Mouse (Mus musculus): ENCODE data around the gene Rpl36-ps4. TPM values are rescaled to one million over a fixed set of nuclear protein-coding genes. Genes with fewer than 3 reads are reported as not detected.
"Not testable (repeated sequence)": the region's sequence is repeated elsewhere in the genome, so short reads cannot be mapped to it uniquely, and the experiment has no call there.

Gene Rpl36-ps4
- polyA plus RNA-seq, 1 experiment from 2014 or later, result not detected

DNA sequence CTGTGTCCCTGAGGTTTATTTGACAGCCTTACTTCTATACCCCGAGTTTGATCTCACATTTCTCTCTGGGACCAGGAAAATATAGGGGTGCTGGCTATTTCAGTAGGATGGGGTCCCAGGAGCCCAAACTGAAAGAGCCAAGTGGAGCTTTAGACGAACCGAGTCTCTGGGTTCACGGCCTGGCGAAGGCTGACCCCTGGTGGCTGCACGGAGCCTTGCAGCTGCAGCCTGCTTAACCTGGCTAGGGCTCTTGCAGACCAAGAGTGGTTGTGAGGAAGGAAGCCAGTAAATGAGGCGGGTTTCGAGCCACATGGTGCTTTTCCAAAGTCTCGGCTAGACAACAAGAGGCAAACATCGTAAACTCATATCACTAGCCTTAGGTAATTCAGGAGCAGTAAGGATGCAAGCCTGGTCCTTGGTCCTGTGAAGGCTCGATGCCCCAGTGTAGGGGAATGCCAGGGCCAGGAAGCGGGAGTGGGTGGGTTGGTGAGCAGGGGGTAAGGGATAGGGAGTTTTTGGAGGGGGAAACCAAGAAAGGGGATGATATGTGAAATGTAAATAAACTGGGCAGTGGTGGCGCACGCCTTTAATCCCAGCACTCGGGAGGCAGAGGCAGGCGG lies 28.3 kb downstream of the Rpl36-ps4 start:
- POLR2A ChIA-PET, result no interaction called here
- ATAC-seq, result peak; percentile 84

DNA sequence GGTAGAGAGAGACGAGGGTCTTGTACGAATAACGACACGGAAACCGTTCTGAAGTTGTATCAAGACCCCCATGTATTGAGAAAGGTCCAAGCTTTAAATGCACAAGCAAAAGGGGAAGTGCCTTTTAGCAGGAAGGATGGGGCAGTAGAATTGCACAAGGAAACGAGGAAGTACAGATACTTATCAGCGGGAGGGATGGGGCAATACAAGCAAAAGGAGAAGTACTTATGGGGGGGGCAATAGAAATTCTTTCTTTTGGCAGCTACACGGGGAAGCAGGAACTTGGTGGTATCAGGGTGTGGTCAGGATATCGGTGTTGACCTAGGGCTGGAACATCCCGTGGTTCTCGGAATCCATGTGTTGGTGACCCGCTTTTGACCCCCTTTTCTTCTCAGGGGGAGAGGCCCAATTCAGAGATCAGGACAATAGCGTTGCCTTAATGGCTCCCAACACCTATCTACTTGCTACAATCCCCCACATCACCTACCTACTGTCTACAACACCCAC lies 33.9 kb downstream of the Rpl36-ps4 start:
- DNase-seq (ENCODE audit: low read depth, low spot score); POLR2A ChIA-PET; ATAC-seq; CTCF ChIA-PET; H3K27me3 ChIP-seq: not testable (repeated sequence)
- in situ Hi-C loops (cut with MboI; ENCODE audit: low pct_unique_long_range_greater_than_20kb), result loop anchor here (10.0 kb wide), 1 partner anchor 350 kb away; no protein-coding TSS in a partner anchor

More for the DNA sequence above, 28.3 kb downstream of the Rpl36-ps4 start:
- TF ChIP-seq CTCF (IDR thresholded peaks at IDR 0.05), result peak; percentile 99
- H3K27me3 ChIP-seq, result no peaks in the 10 kb centered on the region
- in situ Hi-C loops (cut with MboI; ENCODE audit: low pct_unique_long_range_greater_than_20kb), result loop anchor here (5.0 kb wide), 2 partner anchors 67 to 257 kb away; no protein-coding TSS in a partner anchor
- no peak for DNase-seq (ENCODE audit: low read depth, low spot score)
- CTCF ChIA-PET, result interaction anchor here (0.6 to 2.0 kb wide), 5 partner anchors 78 to 265 kb away, joined by 3 to 17 read pairs (median 4); no protein-coding TSS in a partner anchor

- no peak for TF ChIP-seq CTCF (IDR thresholded peaks at IDR 0.05)
- H3K27me3 ChIP-seq, result no peaks in the 10 kb centered on the region
- ChIA-PET POLR2A (no interaction called here), CTCF (interaction anchor here (1.8 to 2.6 kb wide), 2 partner anchors 11 to 260 kb away, joined by 4 to 11 read pairs; no protein-coding TSS in a partner anchor)
- DNase-seq (ENCODE audit: low read depth, low spot score), result no peak
- peak; percentile 36 for ATAC-seq
- in situ Hi-C loops (cut with MboI; ENCODE audit: low pct_unique_long_range_greater_than_20kb), result loop anchor here (10.0 kb wide), 1 partner anchor 352 kb away; no protein-coding TSS in a partner anchor
Observed at GRCm38 (mm10) chr17:87957096-87957840, 36.5 kb downstream of the Rpl36-ps4 start.

GRCm38 (mm10) chr17:87958283-87958682 lies 37.5 kb downstream of the Rpl36-ps4 start:
- ATAC-seq, result no peak
- DNase-seq (ENCODE audit: low read depth, low spot score), result no peak
- CTCF ChIA-PET, result interaction anchor here (1.2 to 2.6 kb wide), 3 partner anchors 10 to 261 kb away, joined by 3 to 11 read pairs (median 4); no protein-coding TSS in a partner anchor
- in situ Hi-C loops (cut with MboI; ENCODE audit: low pct_unique_long_range_greater_than_20kb), result loop anchor here (10.0 kb wide), 1 partner anchor 353 kb away; no protein-coding TSS in a partner anchor
- TF ChIP-seq CTCF (IDR thresholded peaks at IDR 0.05), result peak; percentile 47
- POLR2A ChIA-PET, result interaction anchor here (0.6 kb wide), 1 partner anchor 290 kb away, joined by 3 read pairs; no protein-coding TSS in a partner anchor
- no peaks in the 10 kb centered on the region for H3K27me3 ChIP-seq

GRCm38 (mm10) chr17:87959406-87959805 lies 38.6 kb downstream of the Rpl36-ps4 start:
- DNase-seq (ENCODE audit: low read depth, low spot score); ATAC-seq; H3K27me3 ChIP-seq; POLR2A ChIA-PET: not testable (repeated sequence)
- CTCF ChIA-PET, result interaction anchor here (1.2 kb wide), 1 partner anchor 14 kb away, joined by 3 read pairs; no protein-coding TSS in a partner anchor
- in situ Hi-C loops (cut with MboI; ENCODE audit: low pct_unique_long_range_greater_than_20kb), result loop anchor here (10.0 kb wide), 1 partner anchor 355 kb away; no protein-coding TSS in a partner anchor

GRCm38 (mm10) chr17:87959931-87960330 lies 39.2 kb downstream of the Rpl36-ps4 start:
- DNase-seq (ENCODE audit: low read depth, low spot score); ATAC-seq; H3K27me3 ChIP-seq; CTCF ChIA-PET: not testable (repeated sequence)
- in situ Hi-C loops (cut with MboI; ENCODE audit: low pct_unique_long_range_greater_than_20kb), result loop anchor here (10.0 kb wide), 1 partner anchor 355 kb away; no protein-coding TSS in a partner anchor
- POLR2A ChIA-PET, result interaction anchor here (0.7 kb wide), 1 partner anchor 33 kb away, joined by 3 read pairs; no protein-coding TSS in a partner anchor

DNA sequence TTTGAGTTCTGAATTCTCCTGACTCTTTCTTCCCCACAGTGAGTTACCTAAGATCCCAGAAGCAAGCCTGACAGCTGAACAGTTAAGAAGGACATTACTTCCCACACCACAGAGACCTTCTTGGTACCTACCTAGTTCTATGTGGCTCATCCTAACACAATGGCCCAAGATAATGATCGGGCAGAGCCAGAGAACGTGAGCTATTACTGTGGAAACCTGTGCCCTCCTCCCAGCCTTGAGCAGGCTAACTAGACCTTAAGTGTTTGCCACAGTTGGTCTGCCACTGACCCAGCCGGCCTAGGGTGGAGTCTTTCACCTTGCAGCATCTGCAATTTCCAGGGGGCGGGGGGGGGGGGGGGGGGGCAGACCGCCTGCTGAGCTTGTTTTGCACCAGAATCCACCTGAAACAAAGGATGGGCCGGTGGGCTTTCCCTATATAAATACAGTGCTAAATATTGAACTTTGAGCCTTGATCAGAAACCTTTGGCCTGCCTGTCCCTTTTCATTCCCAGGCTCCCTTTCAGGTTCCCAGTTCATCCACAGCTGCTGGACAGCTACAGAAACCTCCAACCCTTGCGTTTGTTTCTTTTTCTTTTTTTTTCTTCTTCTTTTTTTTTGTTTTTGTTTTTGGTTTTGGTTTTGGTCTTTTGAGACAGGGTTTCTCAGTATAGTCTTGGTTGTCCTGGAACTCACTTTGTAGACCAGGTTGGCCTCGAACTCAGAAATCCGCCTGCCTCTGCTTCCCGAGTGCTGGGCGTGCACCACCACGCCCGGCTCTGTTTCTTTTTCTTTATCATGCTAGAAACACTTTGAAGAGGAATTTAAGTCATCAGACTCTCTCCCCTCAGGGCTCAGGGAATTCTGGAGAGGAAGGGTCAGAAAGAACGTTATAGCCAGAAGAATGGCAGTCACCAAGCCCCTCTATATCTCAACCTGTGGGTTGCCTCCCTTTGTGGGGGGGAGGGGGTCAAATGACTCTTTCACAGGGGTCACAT lies 42.6 kb downstream of the Rpl36-ps4 start:
- no peak for ATAC-seq
- ChIA-PET CTCF (no interaction called here), POLR2A (no interaction called here)
- in situ Hi-C loops (cut with MboI; ENCODE audit: low pct_unique_long_range_greater_than_20kb), result no loop called here
- no peak for TF ChIP-seq CTCF (IDR thresholded peaks at IDR 0.05)
- H3K27me3 ChIP-seq, result no peaks in the 10 kb centered on the region
- no peak for DNase-seq (ENCODE audit: low read depth, low spot score)

DNA sequence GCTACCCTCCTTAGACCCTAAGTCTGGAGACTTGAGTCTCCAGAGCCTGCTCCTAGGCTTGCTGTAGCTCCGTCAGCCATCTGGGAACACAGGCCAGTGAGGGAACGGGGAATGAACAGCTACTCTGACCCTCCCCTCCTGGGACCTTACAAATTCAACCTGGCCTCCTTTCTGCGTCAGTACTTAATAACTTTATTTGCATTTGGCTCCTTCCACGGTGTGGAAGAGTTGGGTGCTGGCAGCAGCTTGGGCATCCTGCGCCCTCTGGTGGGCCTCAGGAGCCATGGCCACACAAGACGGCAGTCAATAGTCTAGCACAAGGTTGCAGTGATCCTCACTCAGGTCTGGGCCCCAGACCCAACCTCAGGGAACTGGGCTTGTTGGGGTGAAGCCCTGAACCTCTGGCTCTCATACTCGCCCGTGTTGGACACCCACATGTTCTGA lies 47.7 kb downstream of the Rpl36-ps4 start:
- in situ Hi-C loops (cut with MboI; ENCODE audit: low pct_unique_long_range_greater_than_20kb); H3K27me3 ChIP-seq; DNase-seq (ENCODE audit: low read depth, low spot score); POLR2A ChIA-PET: not testable (repeated sequence)
- peak; percentile 87 for ATAC-seq
- CTCF ChIA-PET, result interaction anchor here (1.2 to 1.7 kb wide), 2 partner anchors 11 to 62 kb away, joined by 3 to 11 read pairs; no protein-coding TSS in a partner anchor

Other genes with a start within 250 kb of the Rpl36-ps4 start
- gene Msh2, start 248.6 kb upstream of the Rpl36-ps4 start, polyA plus RNA-seq (2021), result 35.8 TPM
- not detected for gene Kcnk12, start 123.0 kb upstream of the Rpl36-ps4 start, polyA plus RNA-seq (2021)
- 31.6 TPM for gene Msh6, start 54.1 kb downstream of the Rpl36-ps4 start, polyA plus RNA-seq (2021)
- gene Fbxo11, start 144.3 kb downstream of the Rpl36-ps4 start, polyA plus RNA-seq (2021), result 60.2 TPM